Comparison of ENCODE assay signal across 25 mouse cellular contexts in the genomic region with DNA sequence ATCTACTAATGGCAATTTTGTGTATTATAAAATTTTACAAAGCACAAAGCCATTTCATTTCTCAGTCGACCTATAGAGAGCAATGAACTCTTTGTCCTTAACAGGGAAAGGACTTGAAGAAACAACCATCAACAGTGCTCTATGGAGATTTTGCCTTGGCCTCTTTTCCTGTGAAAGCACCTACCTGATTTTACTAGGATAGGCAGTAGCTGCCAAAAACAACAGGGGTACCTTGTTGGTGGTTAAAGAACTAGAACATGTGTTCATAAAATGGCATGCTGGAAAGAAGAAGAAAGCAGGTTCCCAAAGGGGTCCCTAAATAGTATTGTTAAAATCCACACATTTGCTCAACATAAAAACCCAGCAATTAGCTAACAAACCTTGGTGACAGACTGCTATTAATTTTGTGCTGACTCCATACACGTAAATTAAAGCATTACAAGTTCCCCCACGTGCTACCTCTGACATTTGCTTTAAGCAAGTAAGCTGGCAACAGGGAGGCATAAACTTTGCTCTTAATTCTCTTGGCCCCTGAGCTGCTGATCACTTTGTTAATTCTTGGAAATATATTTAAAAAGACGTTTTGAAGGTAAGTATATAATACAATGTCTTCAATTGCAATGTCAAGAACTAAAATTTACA.
A peak's percentile ranks its signal among the peaks of the same experiment; 100 is the strongest.
DNase-seq lines count a peak whose midpoint lies in the region; ATAC-seq lines count a peak whose summit lies in the region.
"Had no signal": no experiment of that assay in that cellular context is flagged by ENCODE, and none has a peak within 500 bp of the region (broad histone marks: within the 10 kb centered on the region; RNA-seq: fewer than 3 reads in every experiment).

No protein-coding gene starts in this region.

- peak; percentile 11 to 19 for DNase-seq in cerebellum, postnatal 10 days
- DNase-seq in cerebellum, adult 9-11 months = no peak
- peak; percentile 21 for DNase-seq in brain, adult 2 months (ENCODE audit: low read depth, low spot score)
- DNase-seq in forelimb bud, embryonic 11.5 days (ENCODE audit: low read depth, low spot score) = peak; percentile 40
- no peak for DNase-seq in testis, postnatal 10 days (ENCODE audit: low spot score)
- no peak for DNase-seq in gastrocnemius, postnatal 25 days
- no peak for DNase-seq in thymus, postnatal 14 days
- DNase-seq: adrenal gland, adult 8-10 months; adrenal gland, postnatal 14 days; adrenal gland, postnatal 36 days; B cell, adult 2 months; cerebellum, adult 11-12 months; cerebellum, adult 9-10 months; cerebellum, postnatal 25 days; forebrain, postnatal 0 days had no signal

- 0 out of 2 replicates have a peak, but pooled peaks cover 2% of the 10 kb centered on the region for H3K4me1 ChIP-seq in limb, embryonic 13.5 days
- H3K4me1 ChIP-seq: embryonic facial prominence, embryonic 10.5 days; embryonic facial prominence, embryonic 12.5 days; forebrain, embryonic 12.5 days; forebrain, embryonic 15.5 days had no signal

- no peaks in the 10 kb centered on the region for H3K9me3 ChIP-seq in limb, embryonic 13.5 days
- H3K9me3 ChIP-seq: embryonic facial prominence, embryonic 10.5 days; embryonic facial prominence, embryonic 12.5 days; forebrain, embryonic 12.5 days; forebrain, embryonic 15.5 days; G1E had no signal

- no peak overlapping the region for H3K4me3 ChIP-seq in limb, embryonic 13.5 days
- H3K4me3 ChIP-seq: embryonic facial prominence, embryonic 10.5 days; embryonic facial prominence, embryonic 12.5 days; forebrain, embryonic 12.5 days; forebrain, embryonic 15.5 days had no signal

- no peak overlapping the region for H3K4me2 ChIP-seq in limb, embryonic 13.5 days (replicated peaks)
- H3K4me2 ChIP-seq: embryonic facial prominence, embryonic 12.5 days; forebrain, embryonic 12.5 days; forebrain, embryonic 15.5 days had no signal

- H3K36me3 ChIP-seq in limb, embryonic 13.5 days = no peaks in the 10 kb centered on the region
- H3K36me3 ChIP-seq: embryonic facial prominence, embryonic 10.5 days; embryonic facial prominence, embryonic 12.5 days; forebrain, embryonic 12.5 days; forebrain, embryonic 15.5 days; G1E had no signal

- no peak overlapping the region for H3K9ac ChIP-seq in limb, embryonic 13.5 days
- H3K9ac ChIP-seq: embryonic facial prominence, embryonic 12.5 days; forebrain, embryonic 12.5 days; forebrain, embryonic 15.5 days; forebrain, postnatal 0 days had no signal

- no peaks in the 10 kb centered on the region for H3K27me3 ChIP-seq in limb, embryonic 13.5 days
- H3K27me3 ChIP-seq: CH12.LX; embryonic facial prominence, embryonic 12.5 days; forebrain, embryonic 12.5 days; forebrain, embryonic 15.5 days had no signal

- H3K27ac ChIP-seq in limb, embryonic 13.5 days = no peak overlapping the region
- H3K27ac ChIP-seq: embryonic facial prominence, embryonic 10.5 days; embryonic facial prominence, embryonic 12.5 days; forebrain, embryonic 12.5 days; forebrain, embryonic 15.5 days had no signal

- WGBS in limb, embryonic 13.5 days = 18% methylated on average over 4 of the region's 4 CpGs

- peak; percentile 79 for ATAC-seq in limb, embryonic 13.5 days (ENCODE audit: low FRiP score, low read depth)
- ATAC-seq: activated CD4-positive, CD25-positive, alpha-beta regulatory T cell, adult 4 months; CD4-positive, CD25-positive, alpha-beta regulatory T cell, adult 4 months; forebrain, embryonic 15.5 days; forebrain, postnatal 0 days; Patski had no signal

Comparison
In these comparisons a context has a peak if more than half of its experiments do, and no peak if none do; other contexts are left out.
1. DNase-seq: peak in cerebellum, postnatal 10 days (2 of 2), brain, adult 2 months (single experiment) and forelimb bud, embryonic 11.5 days (single experiment); none in cerebellum, adult 9-11 months (single experiment), testis, postnatal 10 days (single experiment), gastrocnemius, postnatal 25 days (single experiment) and thymus, postnatal 14 days (single experiment).